ENCODE assay signal across 10 mouse cellular contexts in the genomic region with DNA sequence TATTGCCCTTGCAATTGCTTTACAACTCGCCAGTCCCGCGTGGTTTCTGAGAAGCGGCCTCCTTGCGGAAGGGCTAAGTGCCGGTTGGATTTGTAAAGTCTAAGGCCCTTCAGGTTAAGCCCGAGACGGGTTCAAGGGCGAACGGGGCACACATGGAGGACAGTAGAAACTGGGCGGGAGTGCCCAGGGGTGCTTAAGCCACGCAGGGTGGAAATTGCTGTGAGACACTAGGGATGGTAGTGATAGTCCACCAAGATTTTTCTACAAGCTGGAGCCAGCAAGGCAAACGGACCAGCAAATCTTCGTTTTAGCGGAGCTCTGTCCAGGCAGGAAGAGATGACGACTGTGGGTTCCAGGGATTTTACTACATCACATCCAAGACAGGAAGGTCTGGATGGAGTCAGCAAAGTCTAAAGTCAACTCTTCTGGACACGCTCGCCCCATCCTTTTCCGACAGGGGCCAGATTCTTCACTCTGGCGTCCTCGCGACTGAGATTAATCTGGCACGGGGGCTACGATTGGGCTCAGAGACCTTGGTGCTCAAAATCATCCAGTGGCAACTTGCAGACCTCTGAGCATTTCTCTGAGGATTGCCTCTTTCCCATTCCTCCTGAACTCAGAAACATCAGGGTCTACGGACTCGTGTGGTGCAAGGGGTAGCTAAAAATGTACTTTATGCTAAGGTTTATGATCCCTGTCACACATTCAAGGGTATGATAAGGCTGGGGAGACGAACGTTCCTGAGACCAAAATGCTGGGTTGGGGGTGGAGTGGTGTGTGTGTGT. TPM values are rescaled to one million over a fixed set of nuclear protein-coding genes. Genes with fewer than 3 reads are reported as not detected.
DNase-seq lines count a peak whose midpoint lies in the region; ATAC-seq and TF ChIP-seq lines count a peak whose summit lies in the region.
"Had no signal": no experiment of that assay in that cellular context is flagged by ENCODE, and none has a peak within 500 bp of the region (broad histone marks: within the 10 kb centered on the region; RNA-seq: fewer than 3 reads in every experiment).

No protein-coding gene starts in this region.

- no peaks in the 10 kb centered on the region for H3K9me3 ChIP-seq in forebrain, postnatal 0 days (ENCODE audit: low read length)
- H3K9me3 ChIP-seq in midbrain, embryonic 14.5 days (ENCODE audit: control insufficient read depth, low read length), result no peaks in the 10 kb centered on the region

- peak overlapping the region; percentile 30 for H3K27ac ChIP-seq in forebrain, postnatal 0 days (ENCODE audit: low read depth, low read length)
- peak overlapping the region; percentile 55 for H3K27ac ChIP-seq in midbrain, embryonic 14.5 days (replicated peaks; ENCODE audit: low read depth, low read length)
- H3K27ac ChIP-seq in left cerebral cortex, adult 2 months, result no peak overlapping the region

- TF ChIP-seq CTCF in forebrain, postnatal 0 days (IDR thresholded peaks at IDR 0.05; ENCODE audit: low read depth), result no peak
- no peak for TF ChIP-seq CTCF in left cerebral cortex, adult 2 months (IDR thresholded peaks at IDR 0.05)

- H3K4me2 ChIP-seq in forebrain, postnatal 0 days (ENCODE audit: low read depth), result peak overlapping the region; percentile 33
- peak overlapping the region; percentile 46 for H3K4me2 ChIP-seq in midbrain, embryonic 14.5 days (ENCODE audit: low read length)

- H3K4me3 ChIP-seq in forebrain, postnatal 0 days (ENCODE audit: low read depth, low read length), result no peak overlapping the region
- H3K4me3 ChIP-seq in midbrain, embryonic 14.5 days (replicated peaks; ENCODE audit: low read depth, low read length), result no peak overlapping the region
- H3K4me3 ChIP-seq in left cerebral cortex, adult 2 months, result no peak overlapping the region

- H3K27me3 ChIP-seq in forebrain, postnatal 0 days (ENCODE audit: insufficient read depth, low read length), result peaks cover 53% of the 10 kb centered on the region
- peaks cover 81% of the 10 kb centered on the region for H3K27me3 ChIP-seq in midbrain, embryonic 14.5 days (ENCODE audit: control insufficient read depth, insufficient read depth, low read length)

- no peak for ATAC-seq in forebrain, postnatal 0 days
- no peak for ATAC-seq in midbrain, embryonic 14.5 days (ENCODE audit: low FRiP score, low TSS enrichment)

- intact Hi-C loops in gastrocnemius, postnatal 36 days (cut with DNase I), result loop anchor here (5.0 kb wide), 1 partner anchor 242 kb away; no protein-coding TSS in a partner anchor
- intact Hi-C loops in left cerebral cortex, adult 2 months (cut with DNase I), result loop anchor here (10.0 kb wide), 1 partner anchor 364 kb away; a partner anchor contains a TSS

- no peaks in the 10 kb centered on the region for H3K36me3 ChIP-seq in forebrain, postnatal 0 days (ENCODE audit: insufficient read depth)
- H3K36me3 ChIP-seq in midbrain, embryonic 14.5 days (ENCODE audit: control insufficient read depth, insufficient read depth, low read length), result no peaks in the 10 kb centered on the region

- DNase-seq in cerebellum, adult 11 months, result peak; percentile 46
- DNase-seq in cerebellum, postnatal 4 days (ENCODE audit: low spot score in 2 of 2), result no peak
- peak; percentile 64 to 74 for DNase-seq in cerebellum, postnatal 14 days
- peak; percentile 42 for DNase-seq in forebrain, postnatal 0 days
- DNase-seq in midbrain, embryonic 14.5 days, result peak; percentile 52
- no peak for DNase-seq in gastrocnemius, postnatal 36 days
- DNase-seq in left cerebral cortex, adult 2 months (ENCODE audit: extremely low spot score in 1 of 2, low spot score in 2 of 2), result no peak
- DNase-seq in spleen, postnatal 36 days (ENCODE audit: low spot score in 2 of 2), result no peak
- DNase-seq: lung, postnatal 14 days had no signal

- 0 out of 2 replicates have a peak, but pooled peaks cover 5% of the 10 kb centered on the region for H3K4me1 ChIP-seq in forebrain, postnatal 0 days (ENCODE audit: insufficient read depth)
- H3K4me1 ChIP-seq in midbrain, embryonic 14.5 days (ENCODE audit: control insufficient read depth, insufficient read depth, low read length), result peaks cover 7% of the 10 kb centered on the region; the same call in 1 of the 2 replicates

- WGBS in forebrain, postnatal 0 days, result 20% methylated on average over 28 of the region's 28 CpGs
- 4% methylated on average over 28 of the region's 28 CpGs for WGBS in midbrain, embryonic 14.5 days

- H3K9ac ChIP-seq in forebrain, postnatal 0 days, result peak overlapping the region; percentile 28; the same call in 1 of the 2 replicates
- peak overlapping the region; percentile 34; the same call in 1 of the 2 replicates for H3K9ac ChIP-seq in midbrain, embryonic 14.5 days (replicated peaks; ENCODE audit: low read length)

RNA-seq across cellular contexts. Expression of a gene that starts 3.7 kb away (rescaled TPM):
- total RNA-seq in forebrain, postnatal 0 days (2014; rRNA removed), result 13.9 and 22.8 TPM in 2 replicates
- 5.1 and 13.8 TPM in 2 replicates for polyA plus RNA-seq in forebrain, postnatal 0 days (2015; fragmentation: Nextera tagmentation; extraction: Ambion mirVana)
- 9.9 and 14.9 TPM in 2 replicates for polyA plus RNA-seq in midbrain, embryonic 14.5 days (2014; fragmentation: Nextera tagmentation; extraction: Ambion mirVana)
- not detected for total RNA-seq in gastrocnemius, postnatal 36 days (2021)
- total RNA-seq in left cerebral cortex, adult 2 months (2021), result 1 to 10 TPM; 4.1 to 4.8 TPM
- total RNA-seq: heart, adult 18-20 months had no signal

RNA-seq across cellular contexts. Expression of a gene that starts 6.1 kb away (rescaled TPM):
- 44.9 and 105 TPM in 2 replicates for total RNA-seq in forebrain, postnatal 0 days (2014; rRNA removed)
- polyA plus RNA-seq in forebrain, postnatal 0 days (2015; fragmentation: Nextera tagmentation; extraction: Ambion mirVana), result 9.6 and 16.3 TPM in 2 replicates
- 10.3 and 10.8 TPM in 2 replicates for polyA plus RNA-seq in midbrain, embryonic 14.5 days (2014; fragmentation: Nextera tagmentation; extraction: Ambion mirVana)
- not detected for total RNA-seq in gastrocnemius, postnatal 36 days (2021)
- total RNA-seq in left cerebral cortex, adult 2 months (2021), result 10 to 100 TPM; 17.4 to 18.3 TPM
- total RNA-seq: heart, adult 18-20 months had no signal

RNA-seq across cellular contexts. Expression of a gene that starts 18.2 kb away (rescaled TPM):
- total RNA-seq in forebrain, postnatal 0 days (2014; rRNA removed), result 0.33 and 0.38 TPM in 2 replicates
- polyA plus RNA-seq in forebrain, postnatal 0 days (2015; fragmentation: Nextera tagmentation; extraction: Ambion mirVana), result 0.12 TPM in 1 of 2 replicates, not detected in the other
- 0.70 and 0.75 TPM in 2 replicates for polyA plus RNA-seq in midbrain, embryonic 14.5 days (2014; fragmentation: Nextera tagmentation; extraction: Ambion mirVana)
- total RNA-seq in gastrocnemius, postnatal 36 days (2021), result not detected
- total RNA-seq in left cerebral cortex, adult 2 months (2021), result under 1 TPM; 0.28 to 0.34 TPM
- total RNA-seq: heart, adult 18-20 months had no signal

RNA-seq across cellular contexts. Expression of a gene that starts 21.2 kb away (rescaled TPM):
- total RNA-seq in forebrain, postnatal 0 days (2014; rRNA removed), result 0.15 and 1.0 TPM in 2 replicates
- 0.23 TPM in 1 of 2 replicates, not detected in the other for polyA plus RNA-seq in forebrain, postnatal 0 days (2015; fragmentation: Nextera tagmentation; extraction: Ambion mirVana)
- polyA plus RNA-seq in midbrain, embryonic 14.5 days (2014; fragmentation: Nextera tagmentation; extraction: Ambion mirVana), result 0.38 and 0.72 TPM in 2 replicates
- not detected for total RNA-seq in gastrocnemius, postnatal 36 days (2021)
- not detected for total RNA-seq in left cerebral cortex, adult 2 months (2021)
- total RNA-seq: heart, adult 18-20 months had no signal

Comparison
In these comparisons a context has a peak if more than half of its experiments do, and no peak if none do; other contexts are left out.
1. DNase-seq: peak in cerebellum, adult 11 months (single experiment), cerebellum, postnatal 14 days (2 of 2), forebrain, postnatal 0 days (single experiment) and midbrain, embryonic 14.5 days (single experiment); none in cerebellum, postnatal 4 days (0 of 2), gastrocnemius, postnatal 36 days (0 of 2), left cerebral cortex, adult 2 months (0 of 2) and spleen, postnatal 36 days (0 of 2).
2. RNA of a gene that starts 3.7 kb away (total RNA-seq): 13.9 to 22.8 TPM in forebrain, postnatal 0 days and 4.1 to 4.8 TPM in left cerebral cortex, adult 2 months; not detected in gastrocnemius, postnatal 36 days; every median in the first group is over 4 times any median in the second.
3. RNA of a gene that starts 6.1 kb away (total RNA-seq): 44.9 to 105 TPM in forebrain, postnatal 0 days and 17.4 to 18.3 TPM in left cerebral cortex, adult 2 months; not detected in gastrocnemius, postnatal 36 days; every median in the first group is over 10 times any median in the second.